Mouse (Mus musculus) telencephalon, adult 2 months (tissue): ENCODE data around the gene Polrmt.
"Not testable (repeated sequence)": the region's sequence is repeated elsewhere in the genome, so short reads cannot be mapped to it uniquely, and the experiment has no call there.

ENCODE experiments used
- DNase-seq: peaks from one replicate; pipeline ENCODE4 v3.0.0-alpha.2; 2011; ENCODE audit warnings: low read depth, low spot score

Polrmt gene

GRCm38 (mm10) chr10:79709307-79709706 lies 37.1 kb downstream of the Polrmt start:
- no peak for DNase-seq

DNA sequence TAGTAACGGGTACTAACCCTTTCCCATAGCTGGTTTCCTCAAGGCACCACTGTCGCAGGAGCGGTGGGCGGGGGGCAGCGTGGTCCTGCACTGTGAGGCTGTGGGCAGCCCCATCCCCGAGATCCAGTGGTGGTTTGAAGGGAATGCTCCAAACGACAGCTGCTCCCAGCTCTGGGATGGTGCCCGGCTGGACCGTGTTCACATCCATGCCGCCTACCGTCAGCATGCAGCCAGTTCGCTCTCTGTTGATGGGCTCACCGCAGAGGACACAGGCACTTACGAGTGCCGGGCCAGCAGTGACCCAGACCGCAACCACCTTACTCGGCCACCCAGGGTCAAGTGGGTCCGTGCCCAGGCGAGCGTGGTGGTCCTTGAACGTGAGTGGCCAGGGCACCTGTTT lies 37.7 kb downstream of the Polrmt start:
- DNase-seq = no peak

DNA sequence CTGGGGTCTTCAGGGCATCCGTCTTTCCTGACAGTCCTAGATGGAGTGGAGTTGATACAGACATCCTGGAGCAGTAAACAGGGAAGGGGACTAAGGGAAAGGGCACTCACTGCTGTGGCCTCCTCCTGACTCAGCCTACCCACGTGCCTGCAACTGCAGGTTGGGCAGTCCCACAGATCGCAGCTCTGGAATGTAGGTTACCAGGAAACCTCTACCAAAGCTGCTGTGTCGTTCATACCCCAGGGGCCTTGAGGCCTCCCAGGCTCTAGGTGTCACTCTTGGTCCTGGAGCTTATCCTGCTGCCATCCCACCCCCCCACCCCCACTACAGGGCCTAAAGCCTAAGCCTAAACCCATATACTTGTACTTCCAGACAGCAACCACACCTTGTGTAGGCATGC lies 38.6 kb downstream of the Polrmt start:
- DNase-seq = no peak

DNA sequence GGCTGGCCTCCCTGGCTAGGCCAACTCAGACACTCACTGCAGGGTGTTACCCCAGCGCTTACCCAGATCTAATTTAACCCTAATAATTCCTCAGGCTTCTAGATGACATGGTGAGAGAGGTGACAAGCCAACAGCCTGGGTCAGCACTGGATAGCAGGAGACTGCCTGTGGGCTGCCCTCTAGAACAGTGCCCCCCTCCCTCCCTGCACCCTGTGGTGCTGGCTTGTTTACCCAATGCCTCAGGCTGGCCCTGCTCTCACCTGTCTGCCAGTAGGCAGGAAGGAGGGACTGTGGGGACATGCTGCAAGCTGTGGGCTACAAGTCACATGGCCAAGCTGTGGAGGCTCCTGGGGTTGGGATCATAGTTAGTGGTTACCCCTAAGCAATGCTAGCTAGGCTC lies 39.2 kb downstream of the Polrmt start:
- DNase-seq = no peak

- no peak for DNase-seq
Observed at GRCm38 (mm10) chr10:79706406-79707094, 39.8 kb downstream of the Polrmt start.

- no peak for DNase-seq
Observed at GRCm38 (mm10) chr10:79705951-79706350, 40.4 kb downstream of the Polrmt start.

- DNase-seq = no peak
Observed at GRCm38 (mm10) chr10:79704970-79705360, 41.4 kb downstream of the Polrmt start.

DNA sequence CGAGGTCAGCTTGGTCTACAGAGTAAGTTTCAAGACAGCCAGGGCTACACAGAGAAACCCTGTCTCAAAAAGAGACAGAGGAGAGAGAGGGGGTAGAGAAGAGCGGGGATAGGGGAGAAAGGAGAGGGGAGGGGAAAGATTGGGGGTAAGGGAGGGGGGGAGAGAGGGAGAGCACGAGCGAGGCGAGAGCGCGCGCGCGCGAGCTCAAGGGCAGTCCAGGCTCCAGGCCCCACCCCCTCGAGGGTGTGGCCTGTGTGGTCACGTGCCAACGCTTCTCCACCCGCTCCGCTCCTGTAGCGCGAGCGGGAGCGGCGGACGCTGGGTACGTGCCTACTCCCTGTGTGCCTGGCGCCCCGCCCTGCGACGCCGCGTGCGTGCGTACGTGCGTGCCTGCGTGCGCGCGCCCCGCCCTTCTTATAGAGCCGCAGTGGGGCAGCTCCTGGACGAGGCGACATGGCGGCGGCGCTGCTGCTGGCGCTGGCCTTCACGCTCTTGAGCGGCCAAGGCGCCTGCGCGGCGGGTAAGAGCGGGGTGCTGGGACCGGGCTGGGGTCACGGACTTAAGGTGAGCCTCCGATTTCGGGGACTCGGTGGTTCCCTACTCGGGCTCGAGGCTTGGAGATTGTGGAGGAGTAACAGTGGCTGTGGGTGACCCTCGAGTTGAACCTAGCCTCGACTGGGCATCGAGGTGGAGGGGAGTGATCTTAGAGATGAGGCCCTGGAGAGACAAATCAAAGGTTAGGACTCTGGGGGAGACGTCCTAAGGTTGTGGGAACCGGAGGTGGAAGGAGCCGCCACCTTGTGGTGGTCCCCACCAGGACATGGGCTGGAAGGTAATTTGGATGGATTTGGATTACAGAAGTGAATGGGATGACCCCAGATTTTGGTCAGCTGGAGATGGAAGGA lies 42.1 kb downstream of the Polrmt start, which contains the start of gene Bsg:
TSS of gene Bsg (plus strand) at position 427 of the 905 bp plus-strand sequence.
- peak; percentile 96 for DNase-seq

- no peak for DNase-seq
Observed at GRCm38 (mm10) chr10:79703541-79703940, 42.8 kb downstream of the Polrmt start.

- not testable (repeated sequence) for DNase-seq
Observed at GRCm38 (mm10) chr10:79702970-79703369, 43.4 kb downstream of the Polrmt start.

- no peak for DNase-seq
Observed at GRCm38 (mm10) chr10:79701443-79702129, 44.8 kb downstream of the Polrmt start.

DNA sequence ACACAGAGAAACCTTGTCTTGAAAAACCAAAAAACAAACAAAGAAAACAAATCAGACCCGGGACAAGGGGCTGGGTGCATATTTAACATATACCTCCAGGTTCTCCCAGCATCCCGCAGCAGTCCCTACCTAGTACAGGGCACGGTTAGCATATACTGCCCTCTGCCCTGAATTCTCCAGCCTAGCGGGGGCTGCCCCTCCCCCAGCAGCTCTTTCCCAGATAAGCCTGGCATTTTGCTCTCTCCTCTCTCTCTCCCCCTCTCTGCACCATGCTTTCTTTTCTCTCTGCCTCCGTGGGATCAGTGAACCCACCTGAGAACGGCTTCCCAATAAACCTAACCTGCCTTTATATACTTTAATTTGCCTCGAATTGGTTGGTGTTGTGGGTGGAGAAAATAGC lies 45.7 kb downstream of the Polrmt start:
- DNase-seq = no peak

DNA sequence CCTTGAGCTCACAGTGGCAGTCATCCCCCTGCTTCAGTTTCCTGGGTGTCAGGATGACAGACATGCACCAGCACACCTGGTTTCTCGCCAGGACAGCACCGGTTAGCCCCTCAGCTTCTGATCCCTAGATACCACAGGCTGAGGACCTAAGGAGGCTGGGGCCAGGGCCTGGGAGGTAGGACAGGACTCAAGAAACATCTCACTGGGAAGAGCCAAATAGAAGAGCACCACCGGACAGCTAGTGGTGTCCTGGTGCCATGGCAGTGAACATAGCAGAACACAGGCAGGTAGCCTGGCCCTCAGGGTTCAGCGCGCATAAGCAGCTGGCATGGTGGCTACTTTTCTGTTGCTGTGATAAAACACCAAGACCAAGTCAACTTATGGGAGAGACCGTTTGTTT lies 47.9 kb downstream of the Polrmt start:
- DNase-seq = no peak

- no peak for DNase-seq
Observed at GRCm38 (mm10) chr10:79697916-79698315, 48.5 kb downstream of the Polrmt start.

GRCm38 (mm10) chr10:79696129-79696651 lies 50.2 kb downstream of the Polrmt start:
- no peak for DNase-seq

DNA sequence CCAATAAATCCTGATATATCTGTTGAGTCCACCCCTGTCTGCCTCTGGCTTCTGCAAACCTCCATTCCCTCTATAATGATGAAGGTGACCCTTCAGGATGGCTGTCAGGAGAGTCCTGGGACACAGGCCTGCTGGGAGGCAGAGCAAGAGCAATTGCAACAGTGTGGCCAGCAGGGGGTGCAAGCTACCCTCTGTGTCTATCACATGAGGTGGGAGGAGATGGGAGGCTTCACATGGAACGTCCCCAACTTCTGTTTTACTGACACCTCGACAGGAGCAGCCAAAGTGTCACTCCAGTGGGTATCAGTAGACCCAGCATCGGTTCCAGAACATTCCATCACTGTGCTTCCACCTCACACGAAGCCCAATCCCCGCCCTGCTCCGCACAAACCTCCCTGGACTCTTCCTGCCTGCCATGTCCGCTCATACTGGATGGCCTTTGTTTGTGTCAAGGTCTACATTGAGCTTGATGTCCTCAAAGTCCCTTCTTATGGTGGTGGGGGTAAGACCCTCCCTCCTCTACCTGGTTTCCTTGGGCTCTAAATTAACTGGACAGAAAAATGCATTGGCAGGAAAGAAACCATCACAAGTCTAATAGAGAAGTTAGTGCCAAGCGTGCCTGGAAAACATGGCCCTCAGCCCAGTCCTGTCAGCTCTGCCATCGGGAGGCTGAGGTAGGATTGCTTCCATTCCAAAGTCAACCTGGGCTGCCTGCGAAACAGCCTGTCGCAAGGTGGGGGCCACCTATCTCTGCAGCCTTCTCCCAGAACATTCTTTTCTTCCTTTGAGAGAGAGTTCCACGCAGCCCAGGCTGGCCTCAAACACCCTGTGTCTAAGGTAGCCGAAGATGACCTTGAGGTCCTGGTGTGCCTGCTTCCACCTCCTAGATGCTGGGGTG lies 50.9 kb downstream of the Polrmt start:
- peak; percentile 50 for DNase-seq

- DNase-seq = no peak
Observed at GRCm38 (mm10) chr10:79694379-79694655, 52.1 kb downstream of the Polrmt start.

- no peak for DNase-seq
Observed at GRCm38 (mm10) chr10:79693580-79694378, 52.6 kb downstream of the Polrmt start.

GRCm38 (mm10) chr10:79691986-79692548 lies 54.3 kb downstream of the Polrmt start:
- no peak for DNase-seq

- no peak for DNase-seq
Observed at GRCm38 (mm10) chr10:79689178-79689577, 57.2 kb downstream of the Polrmt start.
